Mouse (Mus musculus) bone marrow macrophage, adult 2 months (primary cell): ENCODE results near the gene Hdac10. TPM values are rescaled to one million over a fixed set of nuclear protein-coding genes. Genes with fewer than 3 reads are reported as not detected.

Source experiments
- H3K27ac ChIP-seq: 2 replicates; pipeline ENCODE4 v1.5.1; 2012; ENCODE audit warnings: low read depth, low read length; ENCODE audit not compliant: insufficient read depth
- H3K4me1 ChIP-seq: 2 replicates; pipeline ENCODE4 v1.6.1; 2012; ENCODE audit warnings: low read length; ENCODE audit not compliant: control insufficient read depth, insufficient read depth
- H3K4me3 ChIP-seq: 2 replicates; pipeline ENCODE4 v1.5.1; 2012; ENCODE audit warnings: mild to moderate bottlenecking, low read length, moderate library complexity; ENCODE audit not compliant: insufficient read depth
- CTCF ChIP-seq: IDR thresholded peaks from 2 replicates; pipeline ENCODE4 v1.5.1; 2012; ENCODE audit warnings: low read depth, mild to moderate bottlenecking, low read length, moderate library complexity
- POLR2A ChIP-seq: IDR thresholded peaks from 2 replicates; pipeline ENCODE4 v1.6.1; 2012; ENCODE audit warnings: mild to moderate bottlenecking, low read depth, low read length, borderline replicate concordance
- polyA plus RNA-seq: library from polyadenylated mRNA; stranded (reverse); fragments of >200 nt; gene quantifications from 2 replicates; pipeline ENCODE4 v1.2.4, GENCODE M21; 2012; ENCODE audit not compliant: missing spikeins, insufficient read depth, insufficient read length

Hdac10 gene
- 13.3 and 16.3 TPM in 2 replicates for polyA plus RNA-seq

- peak; percentile 98 for TF ChIP-seq CTCF
- TF ChIP-seq POLR2A = no peak
- Histone ChIP-seq H3K4me3 (peak within 1 kb of the TSS; percentile 92), H3K4me1 (peaks cover 20% of the 10 kb centered on the region), H3K27ac (peak within 1 kb of the TSS; percentile 61)
Observed at GRCm38 (mm10) chr15:89128382-89129350, at the start of gene Hdac10. TSS of gene Hdac10 (minus strand) at chr15:89128700.

DNA sequence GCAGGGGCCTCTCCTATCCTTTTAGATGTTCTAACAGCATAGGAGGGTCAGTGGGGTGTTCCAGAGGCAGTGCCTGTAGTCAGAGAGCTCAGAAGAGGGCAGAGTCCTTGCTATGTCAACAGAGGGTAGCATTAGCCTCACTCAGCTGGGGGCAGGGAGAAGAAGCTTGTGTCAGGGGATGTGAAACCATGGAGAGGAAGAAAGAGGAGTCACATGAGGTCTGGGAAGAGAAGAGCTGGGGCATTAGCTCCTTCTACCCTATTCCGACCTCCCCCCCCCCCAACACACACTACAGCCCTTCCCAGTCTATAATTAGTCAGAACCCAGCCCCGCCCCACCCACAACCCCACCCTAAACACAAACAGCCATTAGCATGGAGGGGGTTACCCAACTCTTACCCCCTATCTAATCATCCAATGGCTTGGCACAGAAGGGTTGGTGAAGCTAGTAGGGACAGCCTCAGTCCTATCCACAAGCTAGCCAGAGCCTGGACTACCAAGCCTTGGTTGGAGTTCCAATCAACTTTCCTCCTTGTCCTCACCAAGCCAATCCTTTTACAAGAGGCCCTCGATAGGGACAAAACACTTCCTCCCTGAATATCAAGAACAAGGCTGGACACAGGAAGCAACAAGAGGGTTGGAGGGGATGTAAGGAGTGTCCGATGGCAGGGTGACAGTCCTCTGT is 49.2 kb upstream of the Hdac10 start:
- TF ChIP-seq POLR2A (no peak), CTCF (no peak)
- peaks cover 46% of the 10 kb centered on the region for H3K4me1 ChIP-seq
- peak overlapping the region; percentile 77 for H3K4me3 ChIP-seq
- peak overlapping the region; percentile 100 for H3K27ac ChIP-seq

- TF ChIP-seq POLR2A = no peak
- no peak for TF ChIP-seq CTCF
- H3K27ac ChIP-seq = peak overlapping the region; percentile 100
- peak overlapping the region; percentile 62 for H3K4me3 ChIP-seq
- peaks cover 44% of the 10 kb centered on the region for H3K4me1 ChIP-seq
Observed at GRCm38 (mm10) chr15:89177121-89177520, 48.6 kb upstream of the Hdac10 start.

DNA sequence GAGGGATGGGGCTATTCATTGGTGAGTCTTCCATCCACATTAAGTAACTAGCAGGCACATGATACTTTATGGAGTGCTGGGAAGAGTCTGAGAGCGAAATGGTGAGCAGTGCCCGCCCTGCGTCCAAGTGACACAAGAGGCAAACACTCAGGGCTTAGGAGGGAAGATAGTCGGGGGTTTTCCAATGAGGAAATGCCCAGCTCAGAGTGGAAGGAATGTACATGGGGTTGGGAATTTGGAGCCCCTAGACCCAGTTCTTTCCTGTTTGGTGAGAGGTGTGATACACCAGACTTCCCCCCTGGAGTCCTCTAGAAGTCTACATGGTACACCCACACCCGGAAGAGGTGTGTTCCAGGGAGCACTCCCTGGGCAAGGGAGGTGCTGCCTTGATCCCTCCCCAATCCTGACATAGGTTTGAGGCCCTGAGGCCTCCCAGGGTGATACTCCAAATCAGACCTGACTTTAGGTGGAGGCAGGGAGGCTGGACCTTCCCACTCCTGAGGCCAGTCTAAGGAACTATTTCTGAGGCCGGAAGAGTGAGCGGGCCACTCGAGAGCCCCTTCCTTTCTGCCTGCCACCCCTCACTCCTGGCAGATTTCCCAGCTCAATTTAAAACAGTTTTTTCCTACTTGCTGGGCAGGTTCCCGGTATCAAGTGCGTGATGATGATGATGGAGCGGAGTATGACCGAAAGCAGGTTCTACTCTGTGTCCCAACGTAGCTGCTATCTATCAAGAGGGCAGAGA is 47.1 kb upstream of the Hdac10 start:
- TF ChIP-seq POLR2A = no peak
- no peak for TF ChIP-seq CTCF
- Histone ChIP-seq H3K4me3 (no peak overlapping the region), H3K4me1 (peaks cover 55% of the 10 kb centered on the region), H3K27ac (peak overlapping the region; percentile 24; the same call in 1 of the 2 replicates)

GRCm38 (mm10) chr15:89174889-89175339 is 46.4 kb upstream of the Hdac10 start:
- Histone ChIP-seq H3K4me1 (peaks cover 60% of the 10 kb centered on the region), H3K4me3 (no peak overlapping the region), H3K27ac (peak overlapping the region; percentile 24; the same call in 1 of the 2 replicates)
- no peak for TF ChIP-seq CTCF
- TF ChIP-seq POLR2A = no peak

GRCm38 (mm10) chr15:89173906-89174214 is 45.4 kb upstream of the Hdac10 start:
- Histone ChIP-seq H3K4me3 (peak overlapping the region; percentile 83), H3K27ac (peak overlapping the region; percentile 96), H3K4me1 (peaks cover 69% of the 10 kb centered on the region)
- TF ChIP-seq CTCF (no peak), POLR2A (no peak)

DNA sequence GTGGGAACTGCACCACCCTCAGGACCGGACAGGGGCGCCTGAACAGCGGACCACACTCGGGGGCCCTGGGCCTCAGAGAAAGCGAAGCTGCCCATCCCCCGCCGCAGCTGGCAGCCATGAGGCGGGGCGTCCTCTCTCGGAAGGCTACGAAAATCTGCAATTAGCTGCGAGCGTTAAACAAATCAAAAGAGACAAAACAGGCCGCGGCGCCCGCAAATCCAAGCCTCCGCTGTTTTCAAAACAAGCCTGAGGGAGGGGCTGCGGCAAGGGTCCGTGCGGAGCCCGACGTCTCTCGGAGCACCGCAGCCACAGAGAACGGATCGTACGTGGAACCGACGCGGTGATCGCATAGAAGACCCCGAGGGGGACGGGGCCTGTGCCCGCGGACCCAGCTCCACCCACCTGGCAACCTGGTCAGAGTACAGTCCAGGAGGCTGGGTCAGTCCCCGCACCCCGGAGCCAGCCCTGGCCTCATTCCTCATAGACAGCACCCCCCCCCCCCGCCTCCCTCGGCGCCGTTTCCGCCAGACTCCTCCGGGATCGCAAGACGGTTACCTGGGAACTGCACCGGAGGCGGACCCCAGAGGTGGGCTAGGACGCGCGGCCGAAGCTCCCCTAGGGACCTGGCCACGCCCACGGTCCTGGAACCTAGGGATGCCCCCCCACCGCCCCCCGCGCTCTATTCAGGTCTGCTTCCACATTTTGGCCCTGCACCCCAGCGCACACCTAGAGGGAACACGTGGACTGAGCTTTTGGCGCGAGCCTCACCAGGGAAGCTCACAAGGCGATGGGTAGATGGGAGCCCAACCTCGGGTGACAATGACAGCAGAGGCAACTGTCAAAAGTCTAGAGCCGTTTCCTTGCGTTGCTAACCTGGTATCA is 44.8 kb upstream of the Hdac10 start:
- Histone ChIP-seq H3K4me3 (peak overlapping the region; percentile 83), H3K27ac (peak overlapping the region; percentile 96), H3K4me1 (peaks cover 66% of the 10 kb centered on the region)
- no peak for TF ChIP-seq POLR2A
- no peak for TF ChIP-seq CTCF

DNA sequence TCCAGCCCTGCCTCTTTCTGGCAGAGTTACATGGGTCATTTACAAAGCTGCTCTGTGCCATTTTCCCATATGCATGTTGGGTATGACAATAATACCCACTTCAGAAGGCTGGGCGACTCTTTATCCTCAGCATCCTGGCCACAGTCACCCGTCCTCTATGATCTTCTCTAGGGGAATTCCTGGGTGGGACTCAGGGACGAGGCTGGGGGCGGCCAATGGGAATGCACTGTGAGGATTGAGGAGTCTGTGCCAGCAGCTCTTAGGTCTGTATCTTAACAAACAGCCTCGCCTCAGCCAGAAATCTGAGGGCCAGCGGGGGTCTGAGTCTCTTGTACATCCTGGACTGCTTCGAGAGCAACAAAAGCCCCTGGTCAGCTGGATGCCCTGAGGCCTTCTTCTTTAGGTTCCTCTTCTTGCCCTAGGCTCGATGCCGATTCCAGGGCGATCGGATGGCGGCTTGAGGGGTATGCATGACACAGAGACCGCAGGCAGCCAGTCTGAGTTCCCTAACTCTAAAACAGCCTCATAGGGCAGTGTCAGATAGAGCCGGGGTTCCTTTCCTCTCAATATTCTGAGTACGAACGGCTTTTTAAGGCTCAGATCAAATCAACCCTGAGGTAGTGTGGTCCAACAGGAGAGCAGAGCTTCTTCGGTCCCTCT is 43.9 kb upstream of the Hdac10 start:
- peak overlapping the region; percentile 83 for H3K4me3 ChIP-seq
- peaks cover 63% of the 10 kb centered on the region for H3K4me1 ChIP-seq
- peak overlapping the region; percentile 96 for H3K27ac ChIP-seq
- no peak for TF ChIP-seq POLR2A
- no peak for TF ChIP-seq CTCF
